Mouse (Mus musculus) heart, adult 8-10 months (tissue): ENCODE measurements at regions not wholly inside any gene's neighbourhood (a gene's known extent, or its start where the extent isn't known, plus 50 kb on each side); places are given as distances from the start of the nearest gene placed in this dataset.
"Not testable (repeated sequence)": the region's sequence is repeated elsewhere in the genome, so short reads cannot be mapped to it uniquely, and the experiment has no call there.

Experiments
- DNase-seq: peaks from one replicate; pipeline ENCODE4 v3.0.0; 2022; ENCODE audit warnings: low spot score

GRCm38 (mm10) chr6:37747793-37748192 is 122.8 kb upstream of the Trim24 start:
- DNase-seq, result not testable (repeated sequence)

GRCm38 (mm10) chr6:37748296-37748980 is 122.2 kb upstream of the Trim24 start:
- no peak for DNase-seq

DNA sequence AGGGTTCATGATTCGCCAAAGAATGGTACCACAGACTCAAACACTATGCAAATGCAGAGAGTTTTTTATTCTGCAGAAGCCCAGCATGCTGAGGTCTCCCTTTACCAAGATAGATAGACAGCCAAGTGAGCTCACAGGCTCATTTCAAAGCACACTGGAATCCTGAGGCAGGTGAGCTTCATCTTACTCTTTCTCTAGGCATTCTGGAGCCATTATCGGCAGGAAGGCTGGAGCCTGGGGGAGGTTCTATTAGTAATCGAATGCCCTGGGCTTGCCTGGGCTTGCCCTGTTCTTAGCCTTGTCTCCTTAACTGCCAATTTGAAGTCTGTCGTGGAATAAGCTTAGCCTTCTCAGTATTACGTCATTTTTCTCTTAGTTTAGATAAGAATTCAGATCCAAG is 121.6 kb upstream of the Trim24 start:
- DNase-seq, result no peak

DNA sequence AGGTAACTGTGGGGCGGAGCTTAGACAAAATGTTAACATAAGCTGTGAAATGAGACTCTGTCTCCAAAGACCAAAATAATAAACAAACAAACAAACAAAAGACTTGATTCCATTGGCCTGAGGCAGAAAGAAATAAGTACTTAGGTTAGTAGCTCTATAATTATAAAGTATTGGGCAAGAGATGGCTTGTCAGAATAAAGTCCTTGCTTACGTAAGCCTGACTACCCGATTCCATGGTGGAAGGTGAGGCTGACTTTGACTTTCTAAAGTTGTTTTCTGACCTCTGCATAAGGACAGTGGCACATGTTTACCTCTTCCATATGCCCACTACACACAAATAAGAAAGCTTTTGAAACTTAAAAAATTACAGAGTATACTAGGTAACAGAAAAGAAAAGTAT is 120.3 kb upstream of the Trim24 start:
- DNase-seq, result no peak

GRCm38 (mm10) chr6:37751701-37752100 is 118.9 kb upstream of the Trim24 start:
- no peak for DNase-seq

DNA sequence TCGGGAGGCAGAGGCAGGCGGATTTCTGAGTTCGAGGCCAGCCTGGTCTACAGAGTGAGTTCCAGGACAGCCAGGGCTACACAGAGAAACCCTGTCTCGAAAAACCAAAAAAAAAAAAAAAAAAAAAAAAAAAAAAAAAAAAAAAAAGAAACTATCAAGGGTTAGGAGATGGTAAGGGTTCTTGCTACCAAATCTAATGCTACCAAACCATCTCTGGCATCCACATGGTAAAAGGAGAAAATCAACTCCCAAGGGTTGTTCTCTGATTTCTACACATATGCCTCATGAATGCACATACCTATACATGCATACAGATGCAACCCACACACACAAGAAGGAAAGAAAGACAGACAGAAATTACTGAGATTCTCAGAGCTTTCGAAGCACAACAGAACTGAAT is 109.6 kb upstream of the Trim24 start:
- not testable (repeated sequence) for DNase-seq

- peak; percentile 10 for DNase-seq
Observed at GRCm38 (mm10) chr6:37763036-37763435, 107.6 kb upstream of the Trim24 start.

DNA sequence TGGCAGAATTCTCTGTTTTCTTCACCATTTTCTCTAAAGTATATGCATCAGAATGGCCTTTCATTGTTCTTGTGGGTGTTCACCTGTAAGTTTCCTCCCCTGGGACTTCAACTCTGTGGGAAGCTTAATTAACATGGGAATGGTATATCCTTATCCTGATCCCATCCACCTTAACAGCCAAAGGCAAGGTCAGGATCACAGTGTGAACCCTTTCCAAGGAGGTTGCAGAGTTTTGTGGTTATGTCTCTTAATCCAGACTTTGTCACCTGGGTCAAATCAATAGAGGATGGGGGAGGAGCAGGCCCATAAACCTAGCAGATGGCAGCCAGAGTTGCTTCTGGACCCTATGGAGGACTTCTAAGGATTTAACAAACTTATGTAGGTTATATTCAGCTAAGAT is 102.9 kb upstream of the Trim24 start:
- no peak for DNase-seq

DNA sequence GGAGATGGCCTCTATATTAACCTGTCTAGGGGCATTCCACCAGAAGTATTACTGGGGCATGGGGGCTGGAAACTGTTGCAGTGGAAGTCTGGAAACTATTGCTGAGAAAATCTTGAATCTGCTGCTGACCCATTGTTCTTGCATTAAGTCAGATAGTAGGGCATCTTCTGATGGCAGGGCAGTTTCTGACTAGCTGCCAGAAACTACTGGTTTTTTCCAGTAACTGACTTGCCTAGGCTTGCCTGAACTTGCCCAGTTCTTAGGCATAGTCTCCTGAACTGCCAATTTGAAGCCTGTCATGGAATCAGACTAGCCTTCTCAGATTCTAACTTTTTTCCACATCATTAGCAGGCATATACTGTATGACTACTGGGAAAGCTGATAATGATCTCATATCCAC is 97.3 kb upstream of the Trim24 start:
- DNase-seq, result no peak

DNA sequence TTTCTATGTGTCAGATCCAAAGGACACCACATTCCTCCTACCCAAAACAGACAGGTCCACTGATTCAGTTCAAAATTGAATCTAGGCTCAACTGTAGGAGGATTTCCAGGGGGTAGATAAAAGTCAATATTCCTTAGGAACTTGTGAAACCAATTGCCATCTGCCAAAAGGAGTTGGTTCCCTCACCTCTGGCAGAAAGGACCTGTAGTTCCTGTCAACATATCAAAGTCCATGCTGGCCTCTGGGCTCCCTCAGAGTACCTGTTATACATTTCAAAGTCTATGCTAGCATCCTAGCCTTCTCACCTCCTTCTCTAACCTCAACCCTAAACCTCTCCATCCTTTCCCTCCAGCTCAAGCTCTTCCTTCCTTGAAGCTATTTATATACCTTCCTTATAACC is 95.5 kb upstream of the Trim24 start:
- DNase-seq, result no peak

GRCm38 (mm10) chr6:37779893-37780292 is 90.7 kb upstream of the Trim24 start:
- no peak for DNase-seq

DNA sequence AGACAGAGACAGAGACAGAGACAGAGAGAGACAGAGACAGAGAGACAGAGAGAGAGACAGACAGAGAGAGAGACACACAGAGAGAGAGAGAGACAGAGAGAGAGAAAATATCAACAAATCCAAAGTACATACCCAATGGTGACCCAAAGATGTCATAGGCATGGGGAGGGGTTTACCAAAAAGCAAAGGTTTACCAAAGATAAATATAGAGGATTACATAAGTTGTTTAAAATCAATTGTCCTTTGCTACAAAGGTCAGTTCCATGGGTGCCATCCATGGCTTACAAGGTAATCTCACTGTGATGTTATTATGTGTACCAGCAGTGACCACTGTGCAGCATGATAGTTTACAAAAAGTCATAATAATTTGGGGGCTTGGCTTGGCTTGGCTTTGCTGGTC is 88.7 kb upstream of the Trim24 start:
- DNase-seq, result no peak

GRCm38 (mm10) chr6:37785280-37785679 is 85.3 kb upstream of the Trim24 start:
- DNase-seq, result not testable (repeated sequence)

GRCm38 (mm10) chr6:37785741-37786140 is 84.9 kb upstream of the Trim24 start:
- peak; percentile 3 for DNase-seq

- not testable (repeated sequence) for DNase-seq
Observed at GRCm38 (mm10) chr6:37787858-37788257, 82.8 kb upstream of the Trim24 start.

DNA sequence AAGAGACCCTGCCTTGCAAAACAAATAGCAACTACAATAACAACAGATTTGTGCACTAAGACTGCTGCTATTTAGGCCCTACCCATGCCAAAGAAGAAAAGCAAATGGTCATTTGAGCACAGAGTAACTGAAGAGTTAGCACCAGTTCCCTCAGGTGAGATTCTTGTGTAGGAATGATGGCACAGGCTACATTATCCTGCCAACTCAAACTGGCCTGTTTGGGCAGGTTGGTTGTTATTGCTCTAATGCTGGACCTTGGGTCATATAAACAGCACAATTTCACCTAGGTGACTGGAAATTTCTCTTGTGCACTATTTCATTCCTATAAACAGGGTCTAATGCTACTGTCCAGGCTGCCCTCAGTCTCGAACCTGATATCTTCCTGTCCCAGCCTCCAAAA is 79.7 kb upstream of the Trim24 start:
- DNase-seq, result no peak

GRCm38 (mm10) chr6:37794211-37794610 is 76.4 kb upstream of the Trim24 start:
- DNase-seq, result no peak

- no peak for DNase-seq
Observed at GRCm38 (mm10) chr6:37795001-37795400, 75.6 kb upstream of the Trim24 start.

GRCm38 (mm10) chr6:37803231-37803630 is 67.4 kb upstream of the Trim24 start:
- DNase-seq, result no peak

DNA sequence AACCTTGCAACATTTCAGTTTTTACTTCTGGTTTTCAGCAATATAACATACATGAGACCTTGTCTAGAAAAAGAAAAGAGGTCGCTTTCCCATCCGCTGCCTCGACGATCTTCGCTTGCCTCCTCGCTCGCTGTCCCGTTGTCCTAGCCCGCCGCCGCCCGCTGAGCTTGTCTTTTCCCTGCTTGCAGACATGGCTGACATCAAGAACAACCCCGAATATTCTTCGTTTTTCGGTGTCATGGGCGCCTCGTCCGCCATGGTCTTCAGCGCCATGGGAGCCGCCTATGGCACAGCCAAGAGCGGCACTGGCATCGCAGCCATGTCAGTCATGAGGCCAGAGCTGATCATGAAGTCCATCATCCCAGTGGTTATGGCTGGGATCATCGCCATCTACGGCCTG is 64.7 kb upstream of the Trim24 start:
- DNase-seq, result not testable (repeated sequence)

- DNase-seq, result not testable (repeated sequence)
Observed at GRCm38 (mm10) chr6:37806529-37807191, 64.0 kb upstream of the Trim24 start.

DNA sequence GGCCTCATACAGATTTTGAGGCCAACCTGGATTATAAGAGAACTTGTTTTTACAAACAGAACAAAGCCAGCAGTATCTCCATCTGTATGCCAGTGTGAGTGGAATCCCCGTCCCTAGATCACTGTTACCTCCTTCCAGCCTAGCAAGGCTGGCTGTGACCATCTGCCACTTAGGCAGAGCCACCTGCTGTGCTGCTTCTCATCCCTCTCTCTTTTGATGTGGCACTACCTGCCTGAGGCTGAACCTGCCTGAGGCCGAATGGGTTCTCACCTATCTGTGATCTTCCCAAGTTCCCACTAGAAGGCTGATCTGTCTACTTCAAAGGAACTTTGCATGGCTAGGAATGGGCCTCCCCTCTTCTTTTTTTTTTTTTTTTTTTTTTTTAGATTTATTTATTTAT is 55.4 kb upstream of the Trim24 start:
- not testable (repeated sequence) for DNase-seq
